Mouse (Mus musculus): Measurements from ENCODE around the gene Cradd.

DNA sequence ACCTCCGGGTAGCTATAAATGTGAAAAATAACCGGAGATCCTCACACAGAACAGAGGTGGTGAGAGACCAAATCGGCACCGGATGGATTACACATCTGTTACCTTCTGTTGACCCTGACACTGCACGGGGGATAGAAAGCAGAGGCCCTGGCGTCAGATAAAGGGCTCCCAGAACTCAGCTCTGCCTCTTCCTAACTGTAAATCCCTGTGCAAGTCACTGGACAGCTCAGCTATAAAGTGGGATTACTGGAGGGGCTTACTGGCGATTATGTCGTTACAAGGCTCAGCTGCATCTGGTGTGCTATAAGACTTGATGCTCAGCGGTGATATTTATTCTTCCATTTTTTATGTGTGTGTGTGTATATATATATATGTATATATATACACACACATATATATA is 102.0 kb downstream of the Cradd start:
- TF ChIP-seq GATA1 (IDR thresholded peaks at IDR 0.05; ENCODE audit: borderline replicate concordance, low read length) (no peak), FLI1 (IDR thresholded peaks at IDR 0.05; ENCODE audit: low read length) (no peak)
